Mouse (Mus musculus): ENCODE data around the gene Cttn.

Cttn gene

DNA sequence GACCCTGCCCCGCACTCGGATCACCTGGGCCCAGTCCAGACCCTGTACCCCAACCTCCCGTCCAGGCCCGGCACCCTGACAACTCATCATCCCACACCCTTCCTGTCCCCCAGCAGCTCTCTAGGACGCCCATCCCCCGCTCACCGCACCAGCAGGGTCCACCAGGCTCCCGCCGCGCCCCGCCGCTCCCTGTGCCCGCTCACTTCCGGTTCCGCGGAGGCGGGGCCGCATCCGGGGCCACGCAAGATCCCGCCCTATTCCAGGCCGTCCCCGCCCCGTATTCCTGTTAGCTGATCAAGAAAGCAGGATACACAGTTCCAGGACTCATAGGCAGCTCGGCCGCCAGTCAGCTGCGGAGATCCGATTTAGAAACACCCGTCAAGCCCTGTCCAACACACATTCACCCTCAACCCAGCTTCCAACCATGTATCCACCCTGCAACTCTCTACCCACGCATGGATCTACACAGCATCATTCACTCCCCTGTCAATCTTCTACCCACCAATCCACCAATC is at the start of gene Cttn:
TSS of gene Cttn (minus strand) at position 465 of the 515 bp plus-strand sequence.
- peak; percentile 93 for DNase-seq (ENCODE audit: low read depth)

DNA sequence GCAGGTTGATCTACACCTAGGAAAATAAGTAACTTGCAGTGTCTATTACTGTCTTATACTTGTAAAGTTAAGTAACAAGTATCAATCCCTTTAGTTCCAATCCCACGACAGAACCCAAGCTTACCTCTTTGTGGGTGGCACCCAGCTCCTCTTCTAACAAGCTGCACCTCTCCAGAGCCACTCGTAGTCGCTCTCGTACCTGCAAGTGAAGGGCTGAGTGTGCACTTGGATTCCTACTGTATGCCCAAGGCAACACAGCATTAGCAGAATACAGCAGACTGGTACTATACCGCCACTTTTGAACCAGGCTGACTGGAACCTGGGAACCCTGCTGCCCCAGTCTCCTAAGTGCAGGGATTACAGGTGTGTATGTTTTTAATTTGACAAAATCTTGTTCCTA is 49.0 kb upstream of the Cttn start:
- no peak for DNase-seq (ENCODE audit: low read depth)

DNA sequence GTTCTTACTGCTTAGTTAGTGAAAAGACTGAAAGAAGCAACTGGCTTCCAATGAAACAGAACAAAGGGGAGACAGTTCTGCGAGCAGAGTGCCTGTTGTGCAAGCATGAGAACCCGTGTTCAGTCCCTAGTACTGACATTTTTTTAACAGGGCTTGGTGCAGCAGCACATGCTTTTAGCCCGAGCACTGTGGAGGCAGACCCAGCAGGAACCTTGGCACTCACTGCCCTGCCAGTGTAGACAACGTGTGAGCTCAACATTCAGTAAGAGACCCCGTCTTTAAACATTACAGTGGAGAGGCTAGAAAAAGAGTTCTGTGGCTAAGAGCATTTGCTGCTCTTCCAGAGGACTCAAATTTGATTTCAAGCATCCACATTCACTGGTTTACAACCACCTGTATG is 45.9 kb upstream of the Cttn start:
- no peak for DNase-seq (ENCODE audit: low read depth)

DNA sequence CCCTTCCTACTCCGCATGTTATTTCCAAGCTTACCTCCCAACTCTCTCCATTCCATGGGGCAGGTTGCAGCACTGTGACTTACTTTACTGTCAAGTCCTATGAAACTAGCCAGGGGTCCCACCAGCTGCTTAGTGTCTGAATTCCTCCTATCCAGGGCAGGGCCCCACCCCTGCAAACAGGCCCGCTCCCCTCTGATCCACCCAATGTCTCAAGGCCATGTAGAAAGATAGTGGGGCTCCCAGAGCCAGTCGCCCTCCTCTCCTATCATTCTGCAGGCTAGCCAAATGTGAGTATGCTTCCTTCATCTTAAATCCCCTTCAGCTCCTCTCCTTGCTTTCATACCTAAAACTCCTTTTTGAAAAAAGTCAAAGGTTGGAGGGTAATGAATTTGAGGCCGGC is 38.3 kb upstream of the Cttn start:
- no peak for DNase-seq (ENCODE audit: low read depth)

DNA sequence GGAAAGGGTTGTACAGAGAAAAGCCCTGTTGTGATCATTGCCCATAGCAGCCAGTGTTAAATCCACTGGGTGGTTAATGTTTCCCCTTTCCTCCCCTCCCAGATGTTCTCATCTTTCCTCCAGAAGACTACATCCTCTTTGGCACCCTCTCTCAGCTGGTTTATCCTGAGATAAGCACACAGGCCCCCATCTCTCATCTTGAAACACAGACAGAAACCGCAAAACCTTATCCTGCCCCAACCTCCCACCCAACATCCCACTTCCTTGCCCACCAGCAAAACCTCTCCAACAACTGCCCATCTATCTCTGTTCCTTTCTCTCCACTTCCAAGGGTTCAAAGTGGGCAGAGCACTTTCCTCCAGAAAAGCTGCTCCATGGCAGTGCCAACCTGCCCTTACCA is 36.0 kb upstream of the Cttn start:
- no peak for DNase-seq (ENCODE audit: low read depth)

DNA sequence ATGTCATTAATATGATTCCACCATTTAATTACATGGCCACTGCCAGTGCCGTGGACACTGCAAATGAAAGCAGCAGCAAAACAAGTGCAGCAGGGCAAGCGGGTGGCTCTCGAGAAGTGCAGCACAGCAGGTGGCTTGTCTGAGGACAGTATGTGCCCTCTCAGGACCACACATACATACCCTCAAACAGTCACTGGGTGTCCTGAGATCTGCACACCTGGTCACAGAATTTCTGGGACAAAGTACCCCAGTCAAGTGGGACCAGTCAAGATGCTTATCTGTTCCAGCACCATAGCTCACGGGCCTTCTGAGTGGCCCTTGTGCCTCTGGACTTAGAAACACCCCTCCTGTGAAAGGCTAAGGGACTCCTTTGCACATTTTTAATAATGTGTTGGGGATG is 33.1 kb upstream of the Cttn start:
- DNase-seq (ENCODE audit: low read depth) = no peak

DNA sequence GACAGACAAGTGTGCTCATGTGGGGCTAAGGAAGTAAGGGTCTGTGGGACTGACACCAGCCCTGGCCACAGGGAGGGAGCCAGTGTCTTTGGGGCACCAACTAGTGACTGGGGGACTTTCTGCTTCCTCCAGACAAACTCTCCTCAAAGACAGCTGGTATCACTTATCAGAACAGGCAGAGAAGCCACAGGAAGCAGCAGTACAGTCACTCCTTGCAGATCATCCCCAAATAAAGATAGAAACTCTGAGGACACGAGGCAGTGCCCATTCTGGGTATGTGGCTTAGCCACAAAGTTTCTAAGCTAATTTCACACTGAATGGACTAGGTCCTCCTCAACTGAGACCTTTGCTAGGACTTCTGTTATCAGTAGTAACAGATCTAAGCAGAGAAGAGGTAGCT is 22.1 kb upstream of the Cttn start:
- DNase-seq (ENCODE audit: low read depth) = no peak

DNA sequence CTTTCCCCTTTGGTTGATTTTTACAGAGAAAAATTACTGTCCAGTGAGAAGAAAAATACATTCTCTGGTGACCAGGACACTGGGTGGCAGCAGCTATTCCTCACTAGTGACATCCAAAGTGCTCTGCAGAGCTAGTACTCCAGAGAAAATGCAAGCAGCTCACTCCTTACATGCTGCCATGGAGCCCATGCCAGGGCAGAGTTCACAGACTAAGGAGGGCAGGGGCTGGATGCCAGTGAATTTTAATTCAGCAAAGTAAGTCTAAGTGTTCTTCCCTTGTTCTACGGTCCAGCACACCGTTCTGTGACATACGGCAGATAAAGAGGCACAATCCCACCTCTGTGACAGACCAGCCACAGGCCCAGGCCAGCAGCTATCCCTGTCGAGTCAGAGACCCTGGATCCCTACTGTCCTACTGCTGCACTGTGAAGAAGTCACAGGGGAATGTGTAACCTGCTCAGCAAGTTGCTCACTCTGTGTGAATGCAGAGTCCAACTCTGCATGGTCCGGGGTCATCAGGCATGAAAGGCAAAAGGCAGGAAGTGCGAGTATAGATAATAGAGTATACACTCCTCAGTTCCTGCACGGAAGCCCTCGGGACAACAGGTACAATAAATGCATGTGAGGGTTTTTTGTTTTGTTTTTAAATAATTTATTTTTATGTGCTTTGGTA is 19.5 kb upstream of the Cttn start:
- DNase-seq (ENCODE audit: low read depth) = no peak

DNA sequence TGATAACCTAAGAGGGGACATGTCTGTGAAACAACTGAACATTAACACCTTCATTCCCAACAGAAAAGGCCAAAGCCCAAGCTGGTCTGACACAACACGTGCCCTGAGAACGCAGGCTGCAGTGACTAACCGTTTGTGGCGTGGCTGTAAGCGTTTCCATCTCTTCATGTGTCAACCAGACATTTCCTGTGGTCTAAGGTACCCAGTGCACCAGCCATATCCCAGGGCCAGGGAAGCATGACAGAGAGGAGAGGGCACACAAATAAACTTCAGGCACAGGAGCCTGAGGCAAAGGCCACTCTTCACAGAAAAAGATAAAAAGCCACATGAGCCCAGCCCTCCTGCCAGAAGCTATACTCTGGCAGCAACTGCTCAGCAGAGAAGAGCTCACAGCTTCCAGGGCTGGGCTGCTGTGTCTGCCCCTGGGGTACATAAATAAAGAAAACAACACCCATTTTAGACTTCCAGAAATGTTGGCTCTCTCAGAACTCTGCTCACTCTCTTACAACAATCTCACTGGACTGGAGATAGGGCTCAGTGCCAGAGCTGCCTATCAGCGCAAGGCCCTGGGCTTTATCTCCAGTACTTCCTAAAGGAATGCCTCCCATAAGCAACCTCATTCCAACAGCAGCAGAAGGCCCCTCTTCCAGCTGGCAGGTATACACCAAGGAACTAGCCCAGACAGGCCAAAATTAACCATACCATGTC is 18.4 kb upstream of the Cttn start:
- DNase-seq (ENCODE audit: low read depth) = peak; percentile 5

DNA sequence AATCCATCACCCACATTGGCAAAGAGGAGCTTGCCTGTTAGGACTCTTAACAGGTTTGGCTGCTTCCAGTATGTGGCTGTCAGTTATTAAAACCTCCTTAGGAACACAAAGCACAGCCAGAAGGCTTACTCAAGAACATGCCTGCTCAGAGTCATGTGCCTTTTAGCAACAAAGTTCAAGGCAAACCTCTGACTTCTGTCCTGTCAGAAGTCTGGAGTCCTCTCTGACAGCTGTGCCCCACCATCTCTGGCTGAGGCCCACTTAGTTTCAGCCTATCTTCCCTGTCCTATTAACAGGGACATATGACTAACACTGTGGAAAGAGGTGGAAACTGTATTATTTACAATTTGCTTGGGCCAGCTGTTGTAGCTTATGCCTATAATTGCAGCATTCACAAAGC is 9.5 kb upstream of the Cttn start:
- peak; percentile 50 for DNase-seq (ENCODE audit: low read depth)

DNA sequence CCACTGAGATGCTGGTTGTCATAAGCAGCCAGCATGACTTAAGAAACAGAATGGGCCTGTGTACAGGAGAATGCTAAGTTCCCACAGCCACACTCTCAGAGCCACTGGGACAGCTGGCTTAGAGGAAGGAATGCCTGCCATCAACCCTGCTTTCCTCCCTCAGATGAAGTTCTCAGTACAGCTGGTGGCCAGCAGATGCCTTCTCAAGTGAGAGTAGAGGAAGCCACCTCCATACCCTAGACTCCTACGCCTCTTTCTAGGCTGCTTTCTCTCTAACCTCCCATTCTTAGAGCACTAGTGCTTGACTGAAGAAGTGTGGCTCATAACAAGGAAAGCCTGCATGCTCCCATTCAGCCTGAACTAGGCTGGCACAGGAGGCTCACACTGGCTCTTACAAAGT is 8.8 kb upstream of the Cttn start:
- no peak for DNase-seq (ENCODE audit: low read depth)

DNA sequence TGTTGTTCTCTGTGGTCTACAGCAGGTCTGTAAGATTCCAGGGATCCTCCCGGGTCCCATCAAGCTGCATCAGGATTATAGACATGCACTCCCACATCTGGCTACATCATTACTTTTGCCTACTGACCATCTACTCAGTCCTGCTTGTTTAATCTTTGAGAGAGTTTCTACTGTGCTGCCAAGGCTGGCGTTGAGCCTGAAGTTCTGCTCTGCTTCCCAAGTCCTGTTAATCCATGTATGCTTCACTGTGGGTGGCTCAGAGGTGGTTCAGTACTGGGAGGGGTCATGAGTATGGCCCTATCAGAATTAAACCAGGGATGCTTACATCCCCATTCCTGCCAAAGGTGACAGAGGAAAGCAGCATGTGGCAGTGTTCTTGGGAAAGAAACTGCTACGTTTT is 4.9 kb upstream of the Cttn start:
- no peak for DNase-seq (ENCODE audit: low read depth)

DNA sequence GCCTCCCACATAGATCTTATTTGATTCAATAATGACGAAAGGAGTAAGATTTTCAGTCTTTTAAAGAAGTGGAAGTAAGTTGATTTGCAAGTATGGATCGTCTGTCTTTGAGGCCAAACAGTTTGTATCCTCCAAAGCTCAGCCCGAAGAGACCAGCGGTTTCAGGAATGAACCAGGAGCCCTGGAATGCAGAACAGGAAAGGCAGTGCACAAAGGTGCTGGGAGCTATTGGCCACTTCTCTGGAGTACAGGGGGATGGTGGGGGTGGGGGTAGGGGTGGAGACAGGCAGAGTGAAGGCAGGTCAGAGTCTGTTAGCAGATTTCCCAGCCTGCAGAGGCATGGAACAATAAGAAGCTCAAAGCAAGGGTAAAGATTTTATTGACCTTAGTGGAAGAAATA is 2.7 kb upstream of the Cttn start:
- DNase-seq (ENCODE audit: low read depth) = no peak

DNA sequence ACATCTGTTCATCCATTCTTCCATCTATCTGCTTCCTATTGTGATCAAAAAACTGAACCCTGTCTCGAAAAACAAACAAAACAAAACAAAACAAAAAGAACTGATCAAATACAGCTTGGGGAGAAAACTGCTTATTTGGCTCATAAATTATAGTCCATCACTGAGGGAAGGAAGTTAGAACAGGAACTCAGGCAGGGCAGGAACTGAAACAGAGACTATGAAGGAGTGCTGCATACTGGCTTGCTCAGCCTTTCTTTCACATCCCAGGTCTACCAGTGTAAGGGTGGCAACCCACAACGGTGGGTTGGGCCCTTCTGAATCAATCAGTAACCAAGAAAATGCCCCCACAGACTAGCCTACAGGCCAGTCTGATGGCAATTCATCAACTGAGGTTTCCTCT is 294 bp upstream of the Cttn start:
- DNase-seq (ENCODE audit: low read depth) = no peak

DNA sequence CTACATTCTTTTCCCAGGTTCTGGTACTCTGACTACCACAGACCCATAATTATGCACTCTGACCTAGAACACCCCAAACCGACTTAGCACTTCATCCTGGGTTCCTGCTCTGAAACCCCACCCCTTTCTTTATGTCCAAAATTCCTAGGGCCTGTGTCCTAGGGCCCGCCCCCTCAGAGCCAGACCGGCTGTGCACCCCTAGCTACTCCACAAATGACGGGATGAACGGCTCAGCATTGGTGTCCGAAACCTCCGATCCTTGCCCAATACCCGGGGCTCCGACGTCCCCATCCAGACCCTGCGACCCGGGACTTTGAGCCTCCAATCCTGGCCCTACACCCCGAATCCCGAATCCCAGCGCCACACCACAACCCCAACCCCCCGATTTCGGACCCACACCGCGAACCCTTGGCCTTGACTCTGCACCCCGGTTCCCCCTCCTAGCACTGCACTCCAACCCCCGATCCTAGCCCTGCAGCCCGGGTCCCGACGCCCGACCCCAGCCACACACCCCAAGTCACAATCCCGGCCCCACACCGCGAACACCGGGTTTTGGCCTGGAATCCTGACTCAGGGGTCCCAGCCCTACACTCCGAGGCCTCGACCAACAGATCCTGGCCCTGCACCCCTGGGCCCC is 783 bp downstream of the Cttn start:
- peak; percentile 70 for DNase-seq (ENCODE audit: low read depth)

DNA sequence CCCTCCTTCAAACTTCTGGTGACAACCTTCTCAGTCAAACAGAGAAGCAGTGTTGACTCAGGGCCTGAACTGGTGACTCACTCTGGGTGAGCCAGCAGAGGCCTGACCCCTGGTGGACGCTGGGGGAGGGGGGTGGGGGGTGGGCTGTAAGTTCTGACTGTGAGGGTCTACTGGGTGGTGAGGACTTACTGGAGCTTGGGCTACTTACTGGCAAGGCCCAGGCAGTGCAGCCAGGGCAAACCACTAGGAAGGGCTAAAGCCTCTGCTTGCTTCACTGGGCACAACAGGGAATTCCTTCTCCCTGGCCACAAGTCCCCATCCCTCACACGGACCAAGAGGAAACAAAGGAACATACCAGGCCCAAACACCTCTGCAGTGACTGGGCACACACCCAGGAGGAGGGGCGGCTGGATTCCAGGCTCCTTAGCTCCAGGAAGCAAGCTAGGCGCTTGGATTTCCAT is 1.6 kb downstream of the Cttn start:
- DNase-seq (ENCODE audit: low read depth) = peak; percentile 70

DNA sequence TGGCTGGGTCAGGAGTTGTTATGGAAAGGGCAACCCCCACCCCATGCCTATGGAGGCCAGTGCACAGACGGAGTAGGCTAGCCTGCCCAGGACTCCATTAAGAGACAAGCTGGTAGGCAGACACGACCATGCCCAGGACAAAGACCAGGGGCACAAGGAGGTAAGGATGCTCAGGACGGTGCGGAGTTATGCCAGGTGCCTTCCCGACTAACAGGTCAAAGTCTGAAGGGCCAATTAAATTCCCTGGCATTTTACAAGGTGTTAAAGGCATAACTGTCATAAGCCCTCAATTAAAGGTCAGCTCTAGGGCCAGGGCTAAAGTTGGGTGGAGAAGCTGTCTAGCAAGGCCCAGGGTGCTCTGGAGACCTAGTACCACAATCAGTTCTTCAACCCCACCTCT is 2.1 kb downstream of the Cttn start:
- DNase-seq (ENCODE audit: low read depth) = no peak

DNA sequence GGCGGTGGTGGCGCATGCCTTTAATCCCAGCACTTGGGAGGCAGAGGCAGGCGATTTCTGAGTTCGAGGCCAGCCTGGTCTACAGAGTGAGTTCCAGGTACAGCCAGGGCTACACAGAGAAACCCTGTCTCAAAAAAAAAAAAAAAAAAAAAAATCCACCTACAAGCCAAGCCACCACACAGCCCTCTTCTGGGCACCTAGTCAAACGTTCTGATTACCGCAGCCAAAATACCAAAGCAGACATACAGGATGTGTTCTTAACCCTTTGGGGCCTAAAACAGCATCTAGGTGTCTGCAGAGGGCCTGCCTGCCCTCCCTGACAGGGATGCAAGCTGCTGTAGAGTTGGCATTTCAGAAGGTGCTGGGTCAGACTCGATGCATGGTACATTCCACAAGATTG is 8.2 kb downstream of the Cttn start:
- no peak for DNase-seq (ENCODE audit: low read depth)

DNA sequence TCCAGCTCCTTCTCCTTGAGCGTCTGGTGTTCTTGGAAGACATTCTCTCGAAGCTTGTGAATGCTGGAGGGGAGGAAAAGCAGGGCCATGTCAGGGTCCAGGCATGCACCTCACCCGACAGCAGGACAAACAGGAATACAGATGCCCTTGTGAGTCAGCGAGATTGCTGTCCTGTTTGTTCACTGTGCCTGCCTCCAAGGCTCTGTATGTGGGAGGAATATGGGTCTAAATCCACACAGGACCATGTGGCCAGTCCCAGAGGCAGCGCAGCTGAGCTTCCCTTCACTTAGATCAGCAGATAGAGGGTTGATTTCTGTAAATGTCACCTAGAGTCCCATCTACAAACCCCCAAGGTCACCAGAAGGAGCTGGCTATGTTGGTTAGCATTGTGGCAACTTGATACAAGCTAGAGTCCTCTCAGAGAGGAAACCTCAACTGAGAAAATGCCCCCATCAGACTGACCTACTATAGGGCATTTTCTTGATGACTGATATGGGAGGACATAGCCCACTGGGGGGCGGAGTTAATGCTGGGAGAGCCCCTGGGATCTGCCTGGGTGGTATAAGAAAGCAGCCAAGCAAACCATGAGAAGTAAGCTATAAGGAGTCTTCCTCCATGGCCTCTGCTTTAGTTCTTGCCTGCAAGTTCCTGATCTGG is 9.4 kb downstream of the Cttn start:
- DNase-seq (ENCODE audit: low read depth) = no peak

DNA sequence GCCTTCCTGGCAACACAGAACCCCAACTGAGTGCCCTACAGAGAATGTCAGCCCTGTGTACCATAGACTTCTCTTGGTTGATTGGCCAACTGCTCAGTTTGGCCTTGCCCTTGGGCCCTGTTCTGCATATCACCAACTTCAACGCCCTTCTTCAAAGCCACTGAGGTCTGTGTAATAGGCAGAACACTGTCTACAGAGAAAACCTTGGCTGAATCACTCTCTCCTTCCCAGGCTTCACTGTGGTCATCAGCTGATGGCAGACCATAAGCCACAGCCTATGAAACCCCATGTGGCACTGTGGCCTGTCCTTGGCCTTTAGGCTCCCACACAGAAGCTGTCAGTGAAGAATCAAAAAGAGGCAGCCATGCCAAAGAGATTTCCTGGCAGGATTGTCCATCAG is 11.9 kb downstream of the Cttn start:
- DNase-seq (ENCODE audit: low read depth) = no peak

DNA sequence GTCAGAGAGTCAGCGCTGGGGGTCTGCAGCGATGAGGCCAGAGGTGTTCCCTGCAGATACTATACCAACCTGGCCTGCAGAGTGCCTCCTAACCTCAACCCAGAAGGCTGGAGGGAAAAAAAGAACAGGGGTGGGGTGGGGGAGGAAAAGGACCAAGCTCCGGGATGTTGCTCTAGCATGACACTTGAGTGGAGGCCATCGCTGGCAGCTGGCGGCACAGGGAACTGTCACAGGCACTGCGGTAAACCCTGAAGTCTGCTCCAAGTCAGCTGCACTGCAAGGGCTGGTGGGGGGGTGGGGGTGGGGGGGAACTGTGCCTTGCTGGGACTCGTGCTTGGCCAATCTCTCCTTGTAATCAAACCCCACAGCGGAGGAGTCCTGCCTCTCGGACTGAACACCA is 20.1 kb downstream of the Cttn start:
- DNase-seq (ENCODE audit: low read depth) = no peak

DNA sequence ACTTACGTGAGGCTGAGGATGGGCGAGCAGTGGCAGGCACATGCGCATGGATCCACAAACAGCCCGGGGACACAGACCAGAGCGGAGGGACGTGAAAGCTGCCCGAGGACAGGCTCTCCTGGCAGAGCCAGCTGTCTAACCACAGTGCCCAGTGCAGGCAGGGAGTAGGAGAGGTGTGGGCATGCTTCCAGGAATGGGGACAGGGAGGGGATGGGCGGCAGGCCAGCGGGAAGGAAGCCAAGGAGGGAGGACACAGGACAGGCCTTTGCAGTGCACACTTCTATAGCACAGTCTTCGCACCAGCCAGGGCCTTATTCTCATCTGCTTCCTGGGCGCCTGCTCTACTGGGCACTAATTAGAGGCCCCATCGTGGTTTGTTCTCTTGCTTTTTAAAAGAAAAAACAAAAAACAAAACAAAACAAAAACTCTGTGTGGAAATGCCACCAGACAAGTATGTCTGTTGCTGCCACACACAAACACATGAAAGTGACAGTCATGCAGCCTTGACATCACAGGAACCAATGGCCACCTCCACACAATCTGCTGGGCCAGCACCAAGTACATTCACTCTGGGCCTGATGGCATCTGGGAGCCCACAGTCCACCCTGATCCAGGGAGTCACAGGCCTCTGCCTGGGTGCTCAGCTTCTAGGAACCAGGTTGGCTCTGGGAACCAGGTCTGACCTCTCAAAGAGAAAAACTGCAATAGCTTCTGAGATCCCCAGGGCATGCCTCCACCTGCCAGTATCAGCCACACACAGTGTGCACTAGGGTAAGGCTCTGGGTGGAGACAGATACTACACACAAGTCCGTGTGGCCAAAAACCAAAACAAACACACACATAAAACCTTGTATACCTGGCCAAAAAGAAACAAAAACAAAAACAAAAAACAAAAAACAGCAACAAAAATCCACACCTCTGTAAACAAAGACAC is 20.9 kb downstream of the Cttn start:
- DNase-seq (ENCODE audit: low read depth) = no peak
